Mouse (Mus musculus): ENCODE data around the gene Pex5l. TPM values are rescaled to one million over a fixed set of nuclear protein-coding genes. Genes with fewer than 3 reads are reported as not detected.

The Pex5l gene
- polyA plus RNA-seq, 1 experiment from 2014 or later = 4.5 TPM

DNA sequence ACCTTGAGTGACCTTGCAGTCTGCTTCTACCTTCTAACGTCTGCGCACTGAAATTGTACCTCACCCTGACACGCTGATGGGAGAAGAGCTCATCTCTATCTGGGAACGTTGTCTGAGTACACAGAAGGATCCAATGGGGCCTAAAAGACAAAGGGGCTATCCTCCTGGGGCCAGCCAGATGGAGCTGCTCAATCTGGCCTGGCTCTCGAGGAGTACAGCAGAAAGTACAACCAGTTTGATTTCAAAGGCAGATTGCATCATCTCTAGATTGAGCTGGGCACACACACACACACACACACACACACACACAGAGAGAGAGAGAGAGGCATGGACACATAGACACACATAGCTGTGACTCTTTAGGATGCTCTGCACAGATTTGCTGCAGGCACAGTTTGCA, 94.7 kb downstream of the Pex5l start:
- Histone ChIP-seq H3K4me3 (ENCODE audit: low read depth, low read length) (no peak overlapping the region), H3K9me3 (ENCODE audit: control insufficient read depth, low read length) (no peaks in the 10 kb centered on the region), H3K9ac (ENCODE audit: low read depth, low read length) (no peak overlapping the region), H3K27me3 (ENCODE audit: control insufficient read depth, insufficient read depth, low read length) (no peaks in the 10 kb centered on the region), H3K36me3 (ENCODE audit: control insufficient read depth, insufficient read depth, low read length) (no peaks in the 10 kb centered on the region), H3K4me2 (replicated peaks; ENCODE audit: low read depth, low read length) (no peak overlapping the region), H3K4me1 (replicated peaks; ENCODE audit: control insufficient read depth, insufficient read depth, low read length) (no peaks in the 10 kb centered on the region), H3K27ac (ENCODE audit: low read depth, low read length) (no peak overlapping the region)
- ATAC-seq (ENCODE audit: low FRiP score) (peak; percentile 37; the same call in 1 of the 2 replicates), DNase-seq (ENCODE audit: low spot score) (peak; percentile 41)
- 61% methylated on average over 5 of the region's 5 CpGs for WGBS

GRCm38 (mm10) chr3:33044799-33045106, 98.3 kb downstream of the Pex5l start:
- no peaks in the 10 kb centered on the region for H3K36me3 ChIP-seq (ENCODE audit: control insufficient read depth, insufficient read depth, low read length)
- H3K27ac ChIP-seq (ENCODE audit: low read depth, low read length) = no peak overlapping the region
- no peak overlapping the region for H3K9ac ChIP-seq (ENCODE audit: low read depth, low read length)
- peak; percentile 59 for ATAC-seq (ENCODE audit: low FRiP score)
- H3K4me1 ChIP-seq (replicated peaks; ENCODE audit: control insufficient read depth, insufficient read depth, low read length) = no peaks in the 10 kb centered on the region
- no peaks in the 10 kb centered on the region for H3K27me3 ChIP-seq (ENCODE audit: control insufficient read depth, insufficient read depth, low read length)
- no peak for DNase-seq (ENCODE audit: low spot score)
- no peak overlapping the region for H3K4me2 ChIP-seq (replicated peaks; ENCODE audit: low read depth, low read length)
- 52% methylated on average over 6 of the region's 6 CpGs for WGBS
- H3K4me3 ChIP-seq (ENCODE audit: low read depth, low read length) = no peak overlapping the region
- H3K9me3 ChIP-seq (ENCODE audit: control insufficient read depth, low read length) = no peaks in the 10 kb centered on the region

DNA sequence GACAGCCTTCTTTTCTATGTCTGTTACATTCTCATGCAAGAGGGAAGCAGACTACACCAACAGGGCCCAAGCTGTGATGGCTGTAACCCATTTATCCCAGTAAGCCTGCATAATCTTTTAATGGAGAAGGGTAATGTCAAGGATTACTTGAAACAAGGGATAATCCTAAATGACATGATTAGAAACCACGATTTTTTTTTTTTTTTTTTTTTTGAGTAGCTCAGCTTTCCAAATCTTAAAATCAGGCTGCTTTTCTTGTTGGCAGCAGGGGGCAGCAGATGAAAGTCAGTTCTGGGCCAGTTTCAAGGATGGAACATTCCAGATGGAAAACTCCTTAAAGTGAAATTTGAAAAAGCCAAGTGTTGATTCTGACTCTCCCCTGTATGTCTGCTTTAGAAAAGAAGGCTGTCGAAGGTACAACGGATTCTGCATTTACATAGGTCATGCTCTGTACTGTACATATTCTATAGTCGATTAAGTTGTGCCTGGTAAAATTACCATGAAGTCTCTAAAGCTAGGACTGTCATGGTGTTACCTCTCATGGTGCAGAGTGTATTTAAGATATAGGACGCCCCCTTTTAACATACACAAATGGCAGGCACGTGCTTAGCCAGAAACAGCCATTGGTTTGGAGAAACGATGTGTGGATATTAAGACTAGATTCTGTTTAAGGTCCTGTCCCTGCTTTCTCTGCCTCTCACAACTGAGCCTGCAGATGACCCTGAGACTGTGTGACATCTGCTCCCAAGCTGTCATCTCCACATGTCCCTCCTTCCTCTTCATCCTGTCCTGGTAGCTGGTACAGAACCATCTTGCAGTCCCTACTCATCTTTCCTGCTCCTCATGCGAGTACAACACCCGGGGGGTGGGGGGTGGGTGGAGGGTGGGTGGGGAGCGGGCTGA, 98.9 kb downstream of the Pex5l start:
- Histone ChIP-seq H3K4me3 (ENCODE audit: low read depth, low read length) (no peak overlapping the region), H3K4me1 (replicated peaks; ENCODE audit: control insufficient read depth, insufficient read depth, low read length) (no peaks in the 10 kb centered on the region), H3K4me2 (replicated peaks; ENCODE audit: low read depth, low read length) (no peak overlapping the region), H3K27ac (ENCODE audit: low read depth, low read length) (no peak overlapping the region), H3K9ac (ENCODE audit: low read depth, low read length) (no peak overlapping the region), H3K36me3 (ENCODE audit: control insufficient read depth, insufficient read depth, low read length) (no peaks in the 10 kb centered on the region), H3K9me3 (ENCODE audit: control insufficient read depth, low read length) (no peaks in the 10 kb centered on the region), H3K27me3 (ENCODE audit: control insufficient read depth, insufficient read depth, low read length) (no peaks in the 10 kb centered on the region)
- 65% methylated on average over 10 of the region's 10 CpGs for WGBS
- ATAC-seq (ENCODE audit: low FRiP score) = peak; percentile 68
- DNase-seq (ENCODE audit: low spot score) = no peak

- Histone ChIP-seq H3K4me2 (replicated peaks; ENCODE audit: low read depth, low read length) (no peak overlapping the region), H3K36me3 (ENCODE audit: control insufficient read depth, insufficient read depth, low read length) (no peaks in the 10 kb centered on the region), H3K4me1 (replicated peaks; ENCODE audit: control insufficient read depth, insufficient read depth, low read length) (no peaks in the 10 kb centered on the region), H3K27ac (ENCODE audit: low read depth, low read length) (no peak overlapping the region), H3K27me3 (ENCODE audit: control insufficient read depth, insufficient read depth, low read length) (no peaks in the 10 kb centered on the region), H3K9ac (ENCODE audit: low read depth, low read length) (no peak overlapping the region), H3K9me3 (ENCODE audit: control insufficient read depth, low read length) (no peaks in the 10 kb centered on the region), H3K4me3 (ENCODE audit: low read depth, low read length) (no peak overlapping the region)
- WGBS = 73% methylated on average over 5 of the region's 5 CpGs
- no peak for ATAC-seq (ENCODE audit: low FRiP score)
- DNase-seq (ENCODE audit: low spot score) = peak; percentile 17
Observed at GRCm38 (mm10) chr3:33024566-33024965, 118.5 kb downstream of the Pex5l start.

- WGBS = 90% methylated on average over 4 of the region's 4 CpGs
- ATAC-seq (ENCODE audit: low FRiP score) = no peak
- no peak for DNase-seq (ENCODE audit: low spot score)
Observed at GRCm38 (mm10) chr3:33003901-33004300, 139.1 kb downstream of the Pex5l start.

GRCm38 (mm10) chr3:33001769-33002168, 141.3 kb downstream of the Pex5l start:
- H3K27ac ChIP-seq (ENCODE audit: low read depth, low read length) = no peak overlapping the region
- no peaks in the 10 kb centered on the region for H3K36me3 ChIP-seq (ENCODE audit: control insufficient read depth, insufficient read depth, low read length)
- H3K4me2 ChIP-seq (replicated peaks; ENCODE audit: low read depth, low read length) = no peak overlapping the region
- no peak overlapping the region for H3K9ac ChIP-seq (ENCODE audit: low read depth, low read length)
- no peaks in the 10 kb centered on the region for H3K9me3 ChIP-seq (ENCODE audit: control insufficient read depth, low read length)
- no peaks in the 10 kb centered on the region for H3K4me1 ChIP-seq (replicated peaks; ENCODE audit: control insufficient read depth, insufficient read depth, low read length)
- H3K27me3 ChIP-seq (ENCODE audit: control insufficient read depth, insufficient read depth, low read length) = no peaks in the 10 kb centered on the region
- peak; percentile 43; the same call in 1 of the 2 replicates for ATAC-seq (ENCODE audit: low FRiP score)
- H3K4me3 ChIP-seq (ENCODE audit: low read depth, low read length) = no peak overlapping the region
- no peak for DNase-seq (ENCODE audit: low spot score)
- WGBS = 82% methylated on average over 3 of the region's 3 CpGs

More at GRCm38 (mm10) chr3:33003901-33004300, 139.1 kb downstream of the Pex5l start:
- Histone ChIP-seq H3K4me2 (replicated peaks; ENCODE audit: low read depth, low read length) (no peak overlapping the region), H3K9ac (ENCODE audit: low read depth, low read length) (no peak overlapping the region), H3K9me3 (ENCODE audit: control insufficient read depth, low read length) (no peaks in the 10 kb centered on the region), H3K36me3 (ENCODE audit: control insufficient read depth, insufficient read depth, low read length) (no peaks in the 10 kb centered on the region), H3K27ac (ENCODE audit: low read depth, low read length) (no peak overlapping the region), H3K4me1 (replicated peaks; ENCODE audit: control insufficient read depth, insufficient read depth, low read length) (no peaks in the 10 kb centered on the region), H3K4me3 (ENCODE audit: low read depth, low read length) (no peak overlapping the region), H3K27me3 (ENCODE audit: control insufficient read depth, insufficient read depth, low read length) (no peaks in the 10 kb centered on the region)

DNA sequence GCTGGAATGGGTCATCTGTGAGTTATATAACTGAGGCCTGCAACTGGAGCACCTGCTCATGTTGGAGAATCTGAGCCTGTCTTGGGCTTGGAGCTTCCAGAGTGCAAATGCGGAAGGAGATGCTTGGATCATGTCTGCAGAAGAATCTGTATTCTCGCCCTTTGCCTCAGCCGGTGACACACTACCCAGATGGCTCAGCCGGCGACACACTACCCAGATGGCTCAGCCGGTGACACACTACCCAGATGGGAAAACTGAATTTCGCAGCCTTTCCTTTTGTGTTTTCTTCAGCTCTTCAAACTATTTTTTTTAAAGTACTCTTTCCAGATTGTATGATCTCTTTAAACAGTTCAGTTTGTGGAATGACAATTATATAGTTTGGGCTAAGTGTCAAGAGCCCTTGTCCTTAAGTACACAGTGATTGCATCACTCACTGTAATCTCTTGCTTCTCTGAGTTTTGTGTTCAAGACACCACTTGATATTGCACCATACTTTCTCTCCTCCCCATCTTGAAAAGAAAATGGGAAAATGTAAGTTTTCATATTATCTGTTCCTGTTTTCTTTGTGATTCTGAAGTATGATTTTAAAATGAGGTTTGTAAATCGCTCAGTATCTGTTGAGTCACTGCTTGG, 142.5 kb downstream of the Pex5l start:
- 91% methylated on average over 8 of the region's 8 CpGs for WGBS
- H3K27ac ChIP-seq (ENCODE audit: low read depth, low read length) = no peak overlapping the region
- H3K4me3 ChIP-seq (ENCODE audit: low read depth, low read length) = no peak overlapping the region
- H3K9ac ChIP-seq (ENCODE audit: low read depth, low read length) = no peak overlapping the region
- no peaks in the 10 kb centered on the region for H3K9me3 ChIP-seq (ENCODE audit: control insufficient read depth, low read length)
- no peak for ATAC-seq (ENCODE audit: low FRiP score)
- H3K36me3 ChIP-seq (ENCODE audit: control insufficient read depth, insufficient read depth, low read length) = no peaks in the 10 kb centered on the region
- H3K4me1 ChIP-seq (replicated peaks; ENCODE audit: control insufficient read depth, insufficient read depth, low read length) = no peaks in the 10 kb centered on the region
- no peak overlapping the region for H3K4me2 ChIP-seq (replicated peaks; ENCODE audit: low read depth, low read length)
- H3K27me3 ChIP-seq (ENCODE audit: control insufficient read depth, insufficient read depth, low read length) = no peaks in the 10 kb centered on the region
- DNase-seq (ENCODE audit: low spot score) = no peak

- 75% methylated on average over 12 of the region's 12 CpGs for WGBS
- ATAC-seq (ENCODE audit: low FRiP score) = no peak
- H3K27ac ChIP-seq (ENCODE audit: low read depth, low read length) = no peak overlapping the region
Observed at GRCm38 (mm10) chr3:32991713-32992575, 151.1 kb downstream of the Pex5l start.

More at GRCm38 (mm10) chr3:32991713-32992575, 151.1 kb downstream of the Pex5l start:
- no peaks in the 10 kb centered on the region for H3K27me3 ChIP-seq (ENCODE audit: control insufficient read depth, insufficient read depth, low read length)
- no peaks in the 10 kb centered on the region for H3K4me1 ChIP-seq (replicated peaks; ENCODE audit: control insufficient read depth, insufficient read depth, low read length)
- no peak overlapping the region for H3K4me2 ChIP-seq (replicated peaks; ENCODE audit: low read depth, low read length)
- no peak for DNase-seq (ENCODE audit: low spot score)
- no peak overlapping the region for H3K9ac ChIP-seq (ENCODE audit: low read depth, low read length)
- H3K9me3 ChIP-seq (ENCODE audit: control insufficient read depth, low read length) = no peaks in the 10 kb centered on the region
- H3K4me3 ChIP-seq (ENCODE audit: low read depth, low read length) = no peak overlapping the region
- no peaks in the 10 kb centered on the region for H3K36me3 ChIP-seq (ENCODE audit: control insufficient read depth, insufficient read depth, low read length)
